Mouse (Mus musculus) brain, embryonic 14.5 days (tissue): ENCODE measurements around the gene Oas1e. TPM values are rescaled to one million over a fixed set of nuclear protein-coding genes. Genes with fewer than 3 reads are reported as not detected.
A peak's percentile ranks its signal among the peaks of the same experiment; 100 is the strongest.

Experiments
- DNase-seq: peaks from one replicate; pipeline ENCODE4 v3.0.0-alpha.2; 2011; ENCODE audit warnings: low read depth
- CTCF ChIP-seq: fragments of 200-500 bp; IDR thresholded peaks from 2 replicates; pipeline ENCODE4 v1.5.1; 2012; ENCODE audit warnings: inconsistent platforms, mild to moderate bottlenecking, moderate library complexity, borderline replicate concordance; ENCODE audit not compliant: insufficient read depth, insufficient read length; ENCODE audit errors: extremely low read depth
- POLR2A ChIP-seq: fragments of 200-500 bp; IDR thresholded peaks from 2 replicates; pipeline ENCODE4 v1.6.1; 2012; ENCODE audit warnings: mild to moderate bottlenecking, inconsistent platforms, borderline replicate concordance; ENCODE audit not compliant: poor library complexity, insufficient read depth, insufficient read length, severe bottlenecking; ENCODE audit errors: extremely low read depth
- polyA plus RNA-seq: library from polyadenylated mRNA; depleted of rRNA; stranded (reverse); fragments of >200 nt; gene quantifications from 2 replicates; pipeline ENCODE4 v1.2.3, GENCODE M21; 2012; rRNA removed

Gene Oas1e
- polyA plus RNA-seq, 1 experiment, result 0.19 TPM

DNA sequence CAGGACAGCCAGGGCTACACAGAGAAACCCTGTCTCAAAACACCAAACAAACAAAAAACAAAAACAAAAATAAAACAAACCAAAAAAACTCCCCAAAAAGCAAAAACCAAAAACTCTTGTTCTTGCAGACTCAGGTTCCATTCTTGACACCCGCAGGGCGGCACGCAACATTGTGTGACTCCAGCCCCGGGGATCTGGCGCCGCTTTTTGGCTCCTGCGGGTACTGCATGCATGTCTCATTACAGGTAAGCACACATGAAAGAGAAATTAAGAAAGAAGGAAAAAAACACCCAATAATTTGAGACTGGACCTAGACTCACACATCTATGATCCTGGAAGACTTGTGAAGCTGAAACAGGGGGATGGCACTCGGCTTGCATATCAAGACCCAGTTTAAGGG is 30.3 kb downstream of the Oas1e start:
- TF ChIP-seq POLR2A (no peak), CTCF (no peak)
- no peak for DNase-seq

DNA sequence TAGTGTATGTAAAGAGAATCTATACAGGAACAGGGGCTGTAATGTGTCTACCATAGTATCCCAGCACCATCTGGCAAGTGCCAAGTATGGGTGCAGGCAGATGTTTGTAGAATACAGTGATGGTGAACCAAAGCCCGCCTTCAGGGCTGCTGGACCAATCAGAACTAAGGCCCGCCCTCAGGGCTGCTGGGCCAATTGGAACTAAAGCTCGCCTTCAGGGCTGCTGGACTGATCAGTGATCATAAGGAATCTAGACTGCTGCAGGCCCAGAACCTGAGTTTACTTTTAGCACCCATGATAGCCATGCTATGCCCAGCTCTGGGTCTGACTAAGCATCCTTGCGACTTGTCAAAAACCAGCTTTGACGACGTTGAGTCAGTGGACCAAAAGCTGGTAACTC is 33.4 kb downstream of the Oas1e start:
- TF ChIP-seq POLR2A (no peak), CTCF (no peak)
- DNase-seq, result peak; percentile 50

DNA sequence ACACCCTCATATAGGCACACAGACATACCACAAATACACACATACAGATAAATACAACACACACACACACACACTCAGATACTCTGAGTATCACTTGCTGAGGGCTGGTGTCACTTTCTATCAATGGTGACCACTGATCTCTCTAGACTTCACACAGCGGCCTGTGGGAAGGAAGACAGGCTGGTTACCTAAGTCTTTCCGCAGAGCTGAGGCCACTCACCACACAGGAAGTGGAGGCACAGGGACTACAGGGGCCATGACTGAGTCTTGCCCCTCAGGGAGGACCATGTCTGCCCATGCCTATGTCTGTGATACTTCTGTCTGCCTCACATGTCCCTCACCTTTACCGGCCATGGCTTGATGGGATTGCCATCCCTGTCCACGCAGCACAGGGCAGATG is 41.1 kb downstream of the Oas1e start:
- TF ChIP-seq POLR2A (no peak), CTCF (no peak)
- DNase-seq, result no peak

DNA sequence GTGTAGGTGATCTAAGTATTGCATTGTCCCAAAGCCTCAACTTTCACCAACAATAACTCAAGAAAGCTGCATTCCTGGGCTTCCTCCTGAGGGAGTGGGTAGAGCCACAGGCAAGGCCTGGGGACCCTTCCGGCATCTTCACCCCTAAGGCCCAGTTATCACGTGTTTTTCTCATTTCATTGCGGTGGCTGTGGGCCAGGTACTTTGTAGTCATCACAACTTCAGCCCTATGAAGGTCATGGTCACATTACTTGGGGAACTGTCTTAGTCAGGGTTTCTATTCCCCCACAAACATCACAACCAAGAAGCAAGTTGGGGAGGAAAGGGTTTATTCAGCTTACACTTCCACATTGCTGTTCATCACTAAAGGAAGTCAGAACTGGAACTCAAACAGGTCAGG is 42.5 kb downstream of the Oas1e start:
- TF ChIP-seq CTCF, result no peak
- TF ChIP-seq POLR2A, result no peak
- no peak for DNase-seq

DNA sequence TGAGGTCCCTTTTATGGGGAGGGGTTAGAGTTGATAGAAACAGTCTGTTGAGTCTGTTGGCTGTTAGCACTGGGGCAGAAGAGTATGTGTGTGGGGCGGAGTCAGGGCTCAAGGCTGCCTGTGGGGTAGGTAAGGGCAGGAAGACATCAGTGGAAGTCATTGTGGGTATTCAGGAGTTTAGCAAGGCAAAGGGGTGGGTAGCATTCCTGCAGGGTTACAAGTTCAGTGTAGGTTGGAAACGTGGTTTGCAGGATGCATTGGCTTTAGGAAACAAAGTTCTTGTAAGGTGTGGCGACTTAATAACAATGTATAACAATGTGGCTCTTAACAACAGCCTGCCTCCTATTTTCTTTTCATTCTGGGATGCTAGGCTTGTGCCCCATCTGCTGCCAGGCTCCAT is 44.1 kb downstream of the Oas1e start:
- TF ChIP-seq CTCF (no peak), POLR2A (no peak)
- DNase-seq, result no peak

DNA sequence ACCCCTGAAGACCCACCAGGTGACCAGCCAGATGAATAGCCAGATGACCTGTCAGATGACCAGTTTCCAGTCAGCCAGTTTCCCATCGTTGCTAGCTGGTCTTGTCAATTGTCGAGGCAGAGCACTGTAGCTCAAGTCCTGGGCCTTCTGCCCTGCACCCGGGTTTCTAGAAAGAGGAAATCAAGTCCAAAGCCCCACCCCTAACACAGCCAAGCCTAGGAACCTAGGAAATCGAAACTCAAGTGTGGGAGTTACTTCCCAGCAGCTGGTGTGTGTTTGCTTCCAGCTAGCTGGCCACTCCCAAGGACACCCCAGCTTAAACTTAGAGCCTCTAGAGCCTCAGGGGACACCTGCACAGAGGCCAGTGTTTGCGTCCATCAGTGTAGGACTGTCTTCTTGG is 45.6 kb downstream of the Oas1e start, which contains the start of gene Oas2:
Oas2 (minus strand) TSS at position 166 of the 400 bp plus-strand sequence.
- TF ChIP-seq POLR2A, result no peak
- no peak for TF ChIP-seq CTCF
- no peak for DNase-seq

DNA sequence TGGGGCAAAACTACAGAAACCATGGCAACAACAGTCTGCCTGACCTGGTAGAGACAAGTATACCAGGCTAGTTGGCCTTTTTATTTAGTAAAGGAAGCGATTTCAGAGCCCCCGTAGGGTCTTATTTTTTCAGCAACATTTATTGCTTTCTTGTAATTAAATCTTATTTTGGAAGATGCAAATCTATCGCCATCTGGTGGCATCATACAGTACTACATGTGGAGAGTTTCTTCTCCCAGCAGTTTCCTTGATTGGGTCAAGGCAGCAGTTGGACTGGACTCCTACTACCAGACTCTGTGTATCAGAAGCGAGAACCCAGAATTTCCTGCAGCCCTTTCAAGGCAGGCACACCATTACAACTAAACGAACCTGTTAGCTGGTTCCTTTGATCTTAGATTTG is 48.9 kb downstream of the Oas1e start:
- DNase-seq, result peak; percentile 79
- TF ChIP-seq CTCF (peak; percentile 50; the same call in 1 of the 2 replicates), POLR2A (no peak)

DNA sequence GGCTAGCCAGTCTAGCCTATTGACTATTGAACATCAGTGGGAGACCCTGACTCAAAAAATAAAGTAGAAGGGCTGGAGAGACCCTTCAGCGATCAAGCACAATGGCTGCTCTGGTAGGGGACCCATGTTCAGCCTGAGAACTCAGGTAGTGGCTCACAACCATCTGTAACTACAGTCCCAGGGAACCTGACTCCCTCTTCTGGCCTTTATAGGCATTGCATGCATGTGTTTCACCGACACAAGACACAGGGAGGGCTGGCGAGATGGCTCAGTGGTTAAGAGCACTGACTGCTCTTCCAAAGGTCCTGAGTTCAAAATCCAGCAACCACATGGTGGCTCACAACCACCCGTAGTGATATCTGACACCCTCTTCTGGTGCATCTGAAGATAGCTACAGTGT is 53.2 kb downstream of the Oas1e start:
- peak; percentile 48 for DNase-seq
- TF ChIP-seq CTCF (peak; percentile 41; the same call in 1 of the 2 replicates), POLR2A (no peak)

Other genes with a start within 250 kb of the Oas1e start
- gene Tpcn1, start 206.9 kb downstream of the Oas1e start, polyA plus RNA-seq, result 27.1 and 32.5 TPM in 2 replicates
- 2.3 and 3.5 TPM in 2 replicates for gene Iqcd, start 206.5 kb downstream of the Oas1e start, polyA plus RNA-seq
- 32.8 and 38.1 TPM in 2 replicates for gene Rita1, start 182.9 kb downstream of the Oas1e start, polyA plus RNA-seq
- gene Ddx54, start 182.8 kb downstream of the Oas1e start, polyA plus RNA-seq, result 42.7 and 49.7 TPM in 2 replicates
- 0.18 and 0.30 TPM in 2 replicates for gene Cfap73, start 161.3 kb downstream of the Oas1e start, polyA plus RNA-seq
- 1.00 and 2.8 TPM in 2 replicates for gene Rasal1, start 146.7 kb downstream of the Oas1e start, polyA plus RNA-seq
- 119 and 150 TPM in 2 replicates for gene Dtx1, start 83.6 kb downstream of the Oas1e start, polyA plus RNA-seq
- gene Oas2, start 45.7 kb downstream of the Oas1e start, polyA plus RNA-seq, result 0.41 and 0.49 TPM in 2 replicates
- 0.40 and 0.67 TPM in 2 replicates for gene Oas3, start 17.9 kb downstream of the Oas1e start, polyA plus RNA-seq
- gene Oas1c, start 17.0 kb upstream of the Oas1e start, polyA plus RNA-seq, result 0.40 and 0.56 TPM in 2 replicates
- not detected in 2 replicates for gene Oas1f, start 51.8 kb upstream of the Oas1e start, polyA plus RNA-seq
- not detected in 2 replicates for gene Oas1h, start 65.9 kb upstream of the Oas1e start, polyA plus RNA-seq
- 0.10 and 0.16 TPM in 2 replicates for gene Oas1g, start 92.1 kb upstream of the Oas1e start, polyA plus RNA-seq
- 0.32 and 0.56 TPM in 2 replicates for gene Oas1a, start 112.0 kb upstream of the Oas1e start, polyA plus RNA-seq
- gene Oas1d, start 119.0 kb upstream of the Oas1e start, polyA plus RNA-seq, result 0.11 TPM in 1 of 2 replicates, not detected in the other
- 21.8 and 31.1 TPM in 2 replicates for gene Rph3a, start 214.6 kb upstream of the Oas1e start, polyA plus RNA-seq